10 mouse cellular contexts compared by ENCODE assay signal in the genomic region with DNA sequence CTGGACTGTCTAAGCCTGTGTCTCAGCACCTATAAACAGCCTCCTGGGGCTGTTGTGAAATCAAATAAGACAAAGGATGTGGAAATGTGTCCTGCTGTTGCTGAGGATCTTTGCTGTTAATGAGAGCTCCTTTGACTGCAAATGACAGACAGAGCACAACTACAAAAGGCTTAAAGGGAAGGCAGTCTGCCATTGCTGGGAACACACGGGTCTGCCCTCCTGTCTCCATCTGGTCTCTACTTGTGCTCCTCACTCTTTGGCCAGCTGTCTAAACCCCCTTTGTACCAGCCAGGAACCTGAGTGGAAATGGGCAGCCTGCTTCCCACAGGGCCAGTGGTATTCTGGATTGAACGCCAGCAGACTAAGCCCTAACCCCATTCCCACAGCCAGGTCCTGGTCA. TPM values are rescaled to one million over a fixed set of nuclear protein-coding genes. Genes with fewer than 3 reads are reported as not detected.
DNase-seq lines count a peak whose midpoint lies in the region; ATAC-seq and TF ChIP-seq lines count a peak whose summit lies in the region.
"Had no signal": no experiment of that assay in that cellular context is flagged by ENCODE, and none has a peak within 500 bp of the region (broad histone marks: within the 10 kb centered on the region; RNA-seq: fewer than 3 reads in every experiment).

No protein-coding gene starts in this region.

- TF ChIP-seq POLR2A in cortical plate, adult 2 months (IDR thresholded peaks at IDR 0.05; ENCODE audit: extremely low read depth, insufficient read depth, low read length) = no peak

- H3K9ac ChIP-seq in midbrain, embryonic 14.5 days (replicated peaks; ENCODE audit: low read length) = no peak overlapping the region
- H3K9ac ChIP-seq: intestine, embryonic 15.5 days had no signal

- no peak overlapping the region for H3K4me3 ChIP-seq in left cerebral cortex, adult 2 months
- no peak overlapping the region for H3K4me3 ChIP-seq in cortical plate, adult 2 months (ENCODE audit: insufficient read depth, low read length)
- H3K4me3 ChIP-seq in midbrain, embryonic 14.5 days (replicated peaks; ENCODE audit: low read depth, low read length) = no peak overlapping the region
- H3K4me3 ChIP-seq: intestine, embryonic 15.5 days had no signal

- no peaks in the 10 kb centered on the region for H3K36me3 ChIP-seq in midbrain, embryonic 14.5 days (ENCODE audit: control insufficient read depth, insufficient read depth, low read length)
- H3K36me3 ChIP-seq: intestine, embryonic 15.5 days had no signal

- H3K27me3 ChIP-seq in midbrain, embryonic 14.5 days (ENCODE audit: control insufficient read depth, insufficient read depth, low read length) = no peaks in the 10 kb centered on the region
- H3K27me3 ChIP-seq: intestine, embryonic 15.5 days had no signal

- peaks cover 17% of the 10 kb centered on the region; the same call in 1 of the 2 replicates for H3K4me1 ChIP-seq in cortical plate, adult 2 months (ENCODE audit: control insufficient read depth, insufficient read depth, low read length)
- peaks cover 54% of the 10 kb centered on the region for H3K4me1 ChIP-seq in midbrain, embryonic 14.5 days (ENCODE audit: control insufficient read depth, insufficient read depth, low read length)
- H3K4me1 ChIP-seq: intestine, embryonic 15.5 days had no signal

- no peaks in the 10 kb centered on the region for H3K9me3 ChIP-seq in midbrain, embryonic 14.5 days (ENCODE audit: control insufficient read depth, low read length)
- H3K9me3 ChIP-seq: intestine, embryonic 15.5 days had no signal

- DNase-seq in left cerebral cortex, adult 2 months (ENCODE audit: extremely low spot score in 1 of 2, low spot score in 2 of 2) = no peak
- no peak for DNase-seq in left cerebral cortex, postnatal 25 days (ENCODE audit: low spot score in 2 of 2)
- DNase-seq in gonadal fat pad, adult 2 months (ENCODE audit: low read depth) = peak; percentile 49
- DNase-seq in midbrain, embryonic 14.5 days = peak; percentile 37
- no peak for DNase-seq in thymus, postnatal 10 days (ENCODE audit: low spot score in 2 of 2)
- DNase-seq in lung, postnatal 14 days = no peak
- DNase-seq: right cerebral cortex, postnatal 25 days had no signal

- WGBS in midbrain, embryonic 14.5 days = 21% methylated on average over 2 of the region's 2 CpGs

- H3K27ac ChIP-seq in left cerebral cortex, adult 2 months = peak overlapping the region; percentile 28; the same call in 1 of the 2 replicates
- 0 out of 2 replicates have a peak overlapping the region, but pooled peaks have one; percentile 1 for H3K27ac ChIP-seq in cortical plate, adult 2 months (ENCODE audit: insufficient read depth, low read length)
- peak overlapping the region; percentile 70 for H3K27ac ChIP-seq in midbrain, embryonic 14.5 days (replicated peaks; ENCODE audit: low read depth, low read length)
- H3K27ac ChIP-seq: intestine, embryonic 15.5 days had no signal

- no peak for TF ChIP-seq CTCF in left cerebral cortex, adult 2 months (IDR thresholded peaks at IDR 0.05)
- TF ChIP-seq CTCF in cortical plate, adult 2 months (IDR thresholded peaks at IDR 0.05; ENCODE audit: extremely low read depth, insufficient read depth, low read length) = no peak

- H3K4me2 ChIP-seq in midbrain, embryonic 14.5 days (ENCODE audit: low read length) = no peak overlapping the region
- H3K4me2 ChIP-seq: intestine, embryonic 15.5 days had no signal

- ATAC-seq in midbrain, embryonic 14.5 days (ENCODE audit: low FRiP score, low TSS enrichment) = no peak
- ATAC-seq in inflammation-experienced regulatory T-cells, adult 6 months = no peak
- ATAC-seq: intestine, embryonic 15.5 days had no signal

- intact Hi-C loops in left cerebral cortex, adult 2 months (cut with DNase I) = loop anchor here (5.0 kb wide), 1 partner anchor 123 kb away; no protein-coding TSS in a partner anchor
- intact Hi-C loops in left cerebral cortex, postnatal 25 days (cut with DNase I) = no loop called here

RNA-seq across cellular contexts. Expression of a gene that starts 47.0 kb away (rescaled TPM):
- total RNA-seq in left cerebral cortex, adult 2 months (2021) = 100 to 1,000 TPM; 798 to 848 TPM
- total RNA-seq in left cerebral cortex, postnatal 25 days (2021) = 100 to 1,000 TPM; 714 to 786 TPM
- 496 and 516 TPM in 2 replicates for polyA plus RNA-seq in cortical plate, adult 2 months (2012; rRNA removed)
- polyA plus RNA-seq in gonadal fat pad, adult 2 months (2012; rRNA removed) = 5.9 and 7.3 TPM in 2 replicates
- 39.4 and 41.9 TPM in 2 replicates for polyA plus RNA-seq in midbrain, embryonic 14.5 days (2014; fragmentation: Nextera tagmentation; extraction: Ambion mirVana)
- polyA plus RNA-seq in inflammation-experienced regulatory T-cells, adult 6 months (2017; shearing (Covaris generic)) = not detected

Comparison
In these comparisons a context has a peak if more than half of its experiments do, and no peak if none do; other contexts are left out.
1. DNase-seq: peak in gonadal fat pad, adult 2 months (single experiment) and midbrain, embryonic 14.5 days (single experiment); none in left cerebral cortex, adult 2 months (0 of 2), left cerebral cortex, postnatal 25 days (0 of 2), thymus, postnatal 10 days (0 of 2) and lung, postnatal 14 days (single experiment).
2. H3K27ac ChIP-seq: peak in every context shown above with its lines; median percentile 70 in midbrain, embryonic 14.5 days; 28 in left cerebral cortex, adult 2 months; 1 in cortical plate, adult 2 months.
3. RNA of a gene that starts 47.0 kb away (polyA plus RNA-seq): 496 to 516 TPM in cortical plate, adult 2 months; 39.4 to 41.9 TPM in midbrain, embryonic 14.5 days, 5.9 to 7.3 TPM in gonadal fat pad, adult 2 months and not detected in inflammation-experienced regulatory T-cells, adult 6 months; every median in the first group is over 10 times any median in the second.